Mouse (Mus musculus): ENCODE results near the gene Rgs17. TPM values are rescaled to one million over a fixed set of nuclear protein-coding genes. Genes with fewer than 3 reads are reported as not detected.

Gene Rgs17
- polyA plus RNA-seq, 1 experiment from 2014 or later, result 1.0 TPM

DNA sequence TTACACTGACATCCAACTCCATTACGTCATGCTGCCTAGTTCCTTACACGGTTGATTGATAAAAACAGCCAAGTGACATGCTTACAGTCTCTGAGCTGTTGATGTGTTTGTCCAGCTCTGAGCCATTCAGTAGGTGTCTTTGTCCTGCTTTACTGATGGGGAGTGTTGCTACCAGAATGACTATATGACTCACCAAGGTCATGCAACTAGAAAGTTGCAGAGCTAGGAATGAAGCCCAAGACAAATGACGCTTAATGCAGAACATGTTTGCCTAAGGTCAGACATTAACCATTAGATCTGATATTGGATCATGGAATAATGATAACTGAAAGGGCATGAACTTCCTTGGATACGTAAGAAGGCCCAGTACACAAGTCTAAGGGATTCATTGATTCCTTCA, 20.4 kb downstream of the Rgs17 start:
- Histone ChIP-seq H3K9ac (ENCODE audit: low read length) (no peak overlapping the region), H3K9me3 (ENCODE audit: control insufficient read depth, low read length) (no peaks in the 10 kb centered on the region), H3K27ac (replicated peaks in 1 of 2; ENCODE audit: control insufficient read depth in 1 of 2, insufficient read depth in 1 of 2, low read depth in 2 of 2, low read length in 2 of 2) (no peak overlapping the region), H3K4me1 (ENCODE audit: control insufficient read depth in 2 of 2, insufficient read depth in 2 of 2, low read length in 2 of 2) (0 out of 4 replicates have a peak, but pooled peaks cover 0 to 2% of the 10 kb centered on the region in 2 experiments), H3K36me3 (ENCODE audit: control insufficient read depth, insufficient read depth, low read length) (no peaks in the 10 kb centered on the region), H3K4me2 (ENCODE audit: low read length) (no peak overlapping the region), H3K27me3 (ENCODE audit: control insufficient read depth, insufficient read depth, low read length) (no peaks in the 10 kb centered on the region), H3K4me3 (ENCODE audit: control insufficient read depth in 1 of 2, insufficient read depth in 1 of 2, low read depth in 1 of 2, low read length in 2 of 2) (no peak overlapping the region)
- 42% methylated on average over 4 of the region's 4 CpGs for WGBS
- ATAC-seq (ENCODE audit: insufficient number of reproducible peaks, insufficient read depth, low FRiP score, low read depth), result no peak

DNA sequence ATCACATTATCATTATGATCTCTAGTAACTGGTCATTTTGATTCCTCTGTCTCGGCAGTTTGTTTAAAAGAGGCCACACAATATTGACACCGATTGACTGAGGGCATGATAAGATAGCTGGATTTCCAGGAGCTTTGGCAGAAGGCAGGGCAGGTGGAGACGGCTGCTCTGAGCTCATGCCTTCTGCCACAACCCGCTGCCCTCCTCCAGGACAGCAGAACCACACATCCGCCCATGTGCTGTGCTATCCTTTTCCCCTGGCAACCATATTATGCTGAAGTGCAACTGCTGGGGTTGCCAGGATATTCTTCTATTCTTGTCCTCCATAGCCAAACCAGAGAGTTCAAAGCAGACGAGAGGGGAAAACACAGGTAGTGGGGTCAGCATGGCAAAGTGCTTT, 21.5 kb downstream of the Rgs17 start:
- ATAC-seq (ENCODE audit: insufficient number of reproducible peaks, insufficient read depth, low FRiP score, low read depth), result no peak
- Histone ChIP-seq H3K4me2 (ENCODE audit: low read length) (no peak overlapping the region), H3K9me3 (ENCODE audit: control insufficient read depth, low read length) (no peaks in the 10 kb centered on the region), H3K27me3 (ENCODE audit: control insufficient read depth, insufficient read depth, low read length) (no peaks in the 10 kb centered on the region), H3K36me3 (ENCODE audit: control insufficient read depth, insufficient read depth, low read length) (no peaks in the 10 kb centered on the region), H3K27ac (replicated peaks in 1 of 2; ENCODE audit: control insufficient read depth in 1 of 2, insufficient read depth in 1 of 2, low read depth in 2 of 2, low read length in 2 of 2) (no peak overlapping the region), H3K4me1 (ENCODE audit: control insufficient read depth in 2 of 2, insufficient read depth in 2 of 2, low read length in 2 of 2) (0 out of 4 replicates have a peak, but pooled peaks cover 0 to 2% of the 10 kb centered on the region in 2 experiments), H3K4me3 (ENCODE audit: control insufficient read depth in 1 of 2, insufficient read depth in 1 of 2, low read depth in 1 of 2, low read length in 2 of 2) (no peak overlapping the region), H3K9ac (ENCODE audit: low read length) (no peak overlapping the region)
- WGBS, result 41% methylated on average over 6 of the region's 6 CpGs

DNA sequence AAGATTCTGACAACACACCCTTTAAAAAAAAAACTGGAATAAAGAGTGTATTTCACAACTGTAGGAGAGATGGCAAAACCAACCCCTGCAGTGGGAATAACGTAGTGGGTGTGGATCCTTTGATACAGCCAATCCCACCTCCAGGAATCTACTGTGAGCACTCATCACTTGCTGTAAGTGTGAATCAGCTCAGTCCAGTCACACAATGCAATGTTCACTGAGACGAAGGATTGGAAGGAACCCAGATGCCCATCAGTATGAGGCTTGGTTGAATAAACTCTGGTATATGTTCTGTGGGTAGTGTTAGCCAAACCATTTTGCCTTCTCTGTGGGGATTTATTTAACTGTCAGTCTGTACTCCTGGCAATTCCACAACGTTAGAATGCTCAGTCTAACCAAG, 45.1 kb downstream of the Rgs17 start:
- Histone ChIP-seq H3K4me3 (ENCODE audit: control insufficient read depth in 1 of 2, insufficient read depth in 1 of 2, low read depth in 1 of 2, low read length in 2 of 2) (no peak overlapping the region), H3K9me3 (ENCODE audit: control insufficient read depth, low read length) (no peaks in the 10 kb centered on the region), H3K9ac (ENCODE audit: low read length) (no peak overlapping the region), H3K27me3 (ENCODE audit: control insufficient read depth, insufficient read depth, low read length) (no peaks in the 10 kb centered on the region), H3K36me3 (ENCODE audit: control insufficient read depth, insufficient read depth, low read length) (no peaks in the 10 kb centered on the region), H3K27ac (replicated peaks in 1 of 2; ENCODE audit: control insufficient read depth in 1 of 2, insufficient read depth in 1 of 2, low read depth in 2 of 2, low read length in 2 of 2) (no peak overlapping the region), H3K4me1 (ENCODE audit: control insufficient read depth in 2 of 2, insufficient read depth in 2 of 2, low read length in 2 of 2) (no peaks in the 10 kb centered on the region), H3K4me2 (ENCODE audit: low read length) (no peak overlapping the region)
- 60% methylated on average over 3 of the region's 3 CpGs for WGBS
- ATAC-seq (ENCODE audit: insufficient number of reproducible peaks, insufficient read depth, low FRiP score, low read depth), result no peak

DNA sequence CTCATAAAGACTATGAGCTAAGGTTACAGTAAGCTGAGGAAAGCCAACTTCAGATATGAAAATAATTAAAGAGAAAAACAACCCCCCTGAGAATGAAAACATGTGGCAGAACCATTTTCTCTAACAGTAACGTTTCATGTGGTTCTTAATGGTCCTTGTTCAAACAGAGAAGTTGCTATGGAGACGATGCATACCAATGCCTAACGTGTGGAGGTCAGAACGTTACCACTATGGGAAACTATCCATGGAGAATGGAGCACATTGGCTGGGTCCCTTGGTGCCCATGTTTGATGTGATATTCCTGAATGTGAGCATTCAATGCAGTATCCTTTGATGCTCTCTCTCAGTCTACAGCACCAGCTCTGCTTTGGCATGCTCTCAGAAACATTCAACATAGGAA, 51.1 kb downstream of the Rgs17 start:
- WGBS, result 58% methylated on average over 4 of the region's 4 CpGs
- Histone ChIP-seq H3K9ac (ENCODE audit: low read length) (no peak overlapping the region), H3K4me2 (ENCODE audit: low read length) (no peak overlapping the region), H3K4me3 (ENCODE audit: control insufficient read depth in 1 of 2, insufficient read depth in 1 of 2, low read depth in 1 of 2, low read length in 2 of 2) (no peak overlapping the region), H3K36me3 (ENCODE audit: control insufficient read depth, insufficient read depth, low read length) (no peaks in the 10 kb centered on the region), H3K27ac (replicated peaks in 1 of 2; ENCODE audit: control insufficient read depth in 1 of 2, insufficient read depth in 1 of 2, low read depth in 2 of 2, low read length in 2 of 2) (no peak overlapping the region), H3K27me3 (ENCODE audit: control insufficient read depth, insufficient read depth, low read length) (no peaks in the 10 kb centered on the region), H3K4me1 (ENCODE audit: control insufficient read depth in 2 of 2, insufficient read depth in 2 of 2, low read length in 2 of 2) (no peaks in the 10 kb centered on the region), H3K9me3 (ENCODE audit: control insufficient read depth, low read length) (no peaks in the 10 kb centered on the region)
- no peak for ATAC-seq (ENCODE audit: insufficient number of reproducible peaks, insufficient read depth, low FRiP score, low read depth)

DNA sequence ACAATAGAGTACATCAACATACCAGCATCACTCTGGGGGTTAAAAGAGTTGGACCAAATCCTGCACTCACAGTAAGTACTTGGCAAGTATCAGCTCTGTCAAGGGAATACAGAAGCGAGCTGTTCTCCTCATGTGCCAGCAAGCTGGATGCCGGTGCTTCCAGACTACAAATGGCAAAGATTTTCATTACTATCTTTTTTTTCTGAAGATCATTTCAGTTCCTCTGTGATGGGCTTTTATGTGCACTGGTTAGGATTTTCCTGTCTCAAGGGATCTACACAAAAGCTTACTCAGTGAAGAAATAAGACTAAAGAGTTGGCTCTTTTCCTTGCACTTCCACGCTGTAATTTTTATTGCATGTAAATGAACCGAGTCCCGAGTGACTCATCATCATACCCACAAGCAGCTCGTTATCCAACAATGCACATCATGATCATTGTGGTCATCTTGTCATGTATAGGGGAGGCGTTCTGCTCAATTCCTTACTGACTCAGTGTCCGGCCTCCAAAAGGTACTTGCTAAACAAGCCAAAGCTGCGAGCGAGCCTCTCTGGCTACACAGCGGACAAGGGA, 54.1 kb downstream of the Rgs17 start:
- H3K9ac ChIP-seq (ENCODE audit: low read length), result no peak overlapping the region
- no peaks in the 10 kb centered on the region for H3K27me3 ChIP-seq (ENCODE audit: control insufficient read depth, insufficient read depth, low read length)
- H3K4me1 ChIP-seq (ENCODE audit: control insufficient read depth in 2 of 2, insufficient read depth in 2 of 2, low read length in 2 of 2), result no peaks in the 10 kb centered on the region
- ATAC-seq (ENCODE audit: insufficient number of reproducible peaks, insufficient read depth, low FRiP score, low read depth), result no peak
- no peaks in the 10 kb centered on the region for H3K36me3 ChIP-seq (ENCODE audit: control insufficient read depth, insufficient read depth, low read length)
- no peak overlapping the region for H3K27ac ChIP-seq (replicated peaks in 1 of 2; ENCODE audit: control insufficient read depth in 1 of 2, insufficient read depth in 1 of 2, low read depth in 2 of 2, low read length in 2 of 2)
- H3K4me3 ChIP-seq (ENCODE audit: control insufficient read depth in 1 of 2, insufficient read depth in 1 of 2, low read depth in 1 of 2, low read length in 2 of 2), result no peak overlapping the region
- H3K4me2 ChIP-seq (ENCODE audit: low read length), result no peak overlapping the region
- 81% methylated on average over 11 of the region's 11 CpGs for WGBS
- no peaks in the 10 kb centered on the region for H3K9me3 ChIP-seq (ENCODE audit: control insufficient read depth, low read length)

DNA sequence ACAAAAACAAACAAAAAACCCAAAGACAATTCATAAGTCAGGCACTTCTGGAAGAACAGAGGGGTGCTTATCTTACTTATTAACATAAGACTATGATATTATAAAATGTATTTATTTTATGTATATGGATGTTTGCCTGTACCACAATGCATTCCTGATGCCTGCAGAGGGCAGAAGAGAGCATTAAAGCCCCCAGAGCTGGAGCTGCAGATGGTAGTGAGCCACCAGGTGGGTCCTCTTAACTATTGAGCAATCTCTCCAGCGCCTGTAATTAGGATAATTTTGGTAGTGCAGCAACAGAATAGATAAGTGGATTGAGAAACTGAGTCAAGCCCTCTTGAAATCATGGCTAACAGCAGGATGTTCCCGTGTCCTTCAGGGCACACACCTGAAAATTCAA, 56.2 kb downstream of the Rgs17 start:
- Histone ChIP-seq H3K27ac (replicated peaks in 1 of 2; ENCODE audit: control insufficient read depth in 1 of 2, insufficient read depth in 1 of 2, low read depth in 2 of 2, low read length in 2 of 2) (no peak overlapping the region), H3K4me2 (ENCODE audit: low read length) (no peak overlapping the region), H3K9ac (ENCODE audit: low read length) (no peak overlapping the region), H3K9me3 (ENCODE audit: control insufficient read depth, low read length) (no peaks in the 10 kb centered on the region), H3K4me3 (ENCODE audit: control insufficient read depth in 1 of 2, insufficient read depth in 1 of 2, low read depth in 1 of 2, low read length in 2 of 2) (no peak overlapping the region), H3K27me3 (ENCODE audit: control insufficient read depth, insufficient read depth, low read length) (no peaks in the 10 kb centered on the region), H3K4me1 (ENCODE audit: control insufficient read depth in 2 of 2, insufficient read depth in 2 of 2, low read length in 2 of 2) (no peaks in the 10 kb centered on the region), H3K36me3 (ENCODE audit: control insufficient read depth, insufficient read depth, low read length) (no peaks in the 10 kb centered on the region)
- 56% methylated on average over 2 of the region's 2 CpGs for WGBS
- no peak for ATAC-seq (ENCODE audit: insufficient number of reproducible peaks, insufficient read depth, low FRiP score, low read depth)

DNA sequence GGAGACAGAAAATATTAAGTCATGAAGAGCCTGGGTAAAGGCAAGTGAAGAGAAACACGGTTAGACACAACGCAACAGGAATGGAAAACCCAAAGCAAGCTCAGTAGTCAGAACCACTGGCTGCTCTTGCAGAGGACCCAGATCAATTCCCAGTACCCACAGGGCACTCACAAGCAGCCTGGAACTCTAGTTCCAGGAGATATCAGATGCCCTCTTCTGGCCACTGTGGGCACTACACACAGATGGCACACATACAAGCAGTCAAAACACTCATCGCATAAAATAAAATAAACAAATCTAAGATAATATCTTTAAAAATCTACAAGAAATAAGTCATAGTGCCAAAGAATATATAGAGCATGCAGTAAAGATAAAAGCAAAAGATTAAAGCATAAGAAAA, 59.5 kb downstream of the Rgs17 start:
- ATAC-seq (ENCODE audit: insufficient number of reproducible peaks, insufficient read depth, low FRiP score, low read depth), result no peak
- Histone ChIP-seq H3K4me3 (ENCODE audit: control insufficient read depth in 1 of 2, insufficient read depth in 1 of 2, low read depth in 1 of 2, low read length in 2 of 2) (no peak overlapping the region), H3K9ac (ENCODE audit: low read length) (no peak overlapping the region), H3K36me3 (ENCODE audit: control insufficient read depth, insufficient read depth, low read length) (no peaks in the 10 kb centered on the region), H3K27ac (replicated peaks in 1 of 2; ENCODE audit: control insufficient read depth in 1 of 2, insufficient read depth in 1 of 2, low read depth in 2 of 2, low read length in 2 of 2) (no peak overlapping the region), H3K4me1 (ENCODE audit: control insufficient read depth in 2 of 2, insufficient read depth in 2 of 2, low read length in 2 of 2) (no peaks in the 10 kb centered on the region), H3K9me3 (ENCODE audit: control insufficient read depth, low read length) (no peaks in the 10 kb centered on the region), H3K4me2 (ENCODE audit: low read length) (no peak overlapping the region), H3K27me3 (ENCODE audit: control insufficient read depth, insufficient read depth, low read length) (no peaks in the 10 kb centered on the region)
- WGBS, result 94% methylated on average over 3 of the region's 3 CpGs

DNA sequence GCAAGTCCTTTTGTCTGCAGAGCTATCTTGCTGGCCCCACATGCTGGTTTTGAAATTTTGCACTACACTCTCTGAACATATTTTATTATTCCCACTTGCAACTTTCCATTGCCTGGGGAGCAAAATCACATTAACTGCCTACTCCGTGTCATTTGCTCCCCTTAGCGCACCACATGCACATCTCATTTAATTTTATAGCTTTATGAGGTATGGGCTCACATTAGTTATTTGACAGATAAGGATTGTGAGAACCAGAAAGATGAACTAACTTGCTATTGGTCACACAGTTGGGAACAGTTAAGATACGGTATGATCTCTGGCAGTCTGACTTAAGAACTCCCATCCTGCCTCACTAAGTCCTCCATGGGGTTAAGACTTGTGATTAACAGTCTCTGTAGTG, 61.4 kb downstream of the Rgs17 start:
- H3K4me2 ChIP-seq (ENCODE audit: low read length), result no peak overlapping the region
- H3K27ac ChIP-seq (replicated peaks in 1 of 2; ENCODE audit: control insufficient read depth in 1 of 2, insufficient read depth in 1 of 2, low read depth in 2 of 2, low read length in 2 of 2), result no peak overlapping the region
- H3K36me3 ChIP-seq (ENCODE audit: control insufficient read depth, insufficient read depth, low read length), result no peaks in the 10 kb centered on the region
- H3K9me3 ChIP-seq (ENCODE audit: control insufficient read depth, low read length), result no peaks in the 10 kb centered on the region
- no peaks in the 10 kb centered on the region for H3K4me1 ChIP-seq (ENCODE audit: control insufficient read depth in 2 of 2, insufficient read depth in 2 of 2, low read length in 2 of 2)
- WGBS, result 91% methylated on average over 3 of the region's 3 CpGs
- H3K4me3 ChIP-seq (ENCODE audit: control insufficient read depth in 1 of 2, insufficient read depth in 1 of 2, low read depth in 1 of 2, low read length in 2 of 2), result no peak overlapping the region
- H3K27me3 ChIP-seq (ENCODE audit: control insufficient read depth, insufficient read depth, low read length), result no peaks in the 10 kb centered on the region
- H3K9ac ChIP-seq (ENCODE audit: low read length), result no peak overlapping the region
- ATAC-seq (ENCODE audit: insufficient number of reproducible peaks, insufficient read depth, low FRiP score, low read depth), result no peak

All from heart, embryonic 14.5 days (tissue).